Mouse (Mus musculus): Measurements from ENCODE around the gene Utp3.

- TF ChIP-seq GATA1 (IDR thresholded peaks at IDR 0.05; ENCODE audit: borderline replicate concordance, low read length) (no peak), FLI1 (IDR thresholded peaks at IDR 0.05; ENCODE audit: low read length) (no peak)
Measured at GRCm38 (mm10) chr5:88586407-88587174, 32.3 kb downstream of the Utp3 start.
